Mouse (Mus musculus) embryonic facial prominence, embryonic 10.5 days (tissue): ENCODE data around the gene Pdk2. TPM values are rescaled to one million over a fixed set of nuclear protein-coding genes. Genes with fewer than 3 reads are reported as not detected.
A peak's percentile ranks its signal among the peaks of the same experiment; 100 is the strongest.

Source experiments
- DNase-seq: peaks from one replicate; pipeline ENCODE4 v3.0.0-alpha.2; 2017; ENCODE audit warnings: low spot score
- H3K27ac ChIP-seq: fragments of 300-500 bp; sonication (generic); replicated peaks from 2 replicates; pipeline ENCODE4 v1.5.1; 2016; ENCODE audit warnings: mild to moderate bottlenecking
- H3K27me3 ChIP-seq: fragments of 300-500 bp; sonication (generic); replicated peaks from 2 replicates; pipeline ENCODE4 v1.6.1; 2016; ENCODE audit warnings: low read depth, mild to moderate bottlenecking; ENCODE audit not compliant: poor library complexity, severe bottlenecking
- H3K36me3 ChIP-seq: fragments of 300-500 bp; sonication (generic); replicated peaks from 2 replicates; pipeline ENCODE4 v1.6.1; 2016; ENCODE audit warnings: mild to moderate bottlenecking, moderate library complexity
- H3K4me1 ChIP-seq: fragments of 300-500 bp; sonication (generic); 2 replicates; pipeline ENCODE4 v1.6.1; 2016
- H3K4me3 ChIP-seq: fragments of 300-500 bp; sonication (generic); 2 replicates; pipeline ENCODE4 v1.5.1; 2016; ENCODE audit warnings: mild to moderate bottlenecking, moderate library complexity
- H3K9me3 ChIP-seq: fragments of 300-500 bp; sonication (generic); 2 replicates; pipeline ENCODE4 v1.6.1; 2016; ENCODE audit warnings: mild to moderate bottlenecking
- WGBS: fragments of 180-500 bp; shearing (Covaris S2); methylation state at CpG from one replicate; pipeline ENCODE4 v1.1.7; 2016; 5-methylcytosine and 5-hydroxymethylcytosine counted together
- polyA plus RNA-seq: library from polyadenylated mRNA; unstranded; fragments of >200 nt; fragmentation: Nextera tagmentation; extraction: Ambion mirVana; gene quantifications from 2 replicates; pipeline ENCODE4 v1.2.1, GENCODE M21; 2016

Gene Pdk2
- polyA plus RNA-seq, 1 experiment from 2014 or later: 16.0 TPM

DNA sequence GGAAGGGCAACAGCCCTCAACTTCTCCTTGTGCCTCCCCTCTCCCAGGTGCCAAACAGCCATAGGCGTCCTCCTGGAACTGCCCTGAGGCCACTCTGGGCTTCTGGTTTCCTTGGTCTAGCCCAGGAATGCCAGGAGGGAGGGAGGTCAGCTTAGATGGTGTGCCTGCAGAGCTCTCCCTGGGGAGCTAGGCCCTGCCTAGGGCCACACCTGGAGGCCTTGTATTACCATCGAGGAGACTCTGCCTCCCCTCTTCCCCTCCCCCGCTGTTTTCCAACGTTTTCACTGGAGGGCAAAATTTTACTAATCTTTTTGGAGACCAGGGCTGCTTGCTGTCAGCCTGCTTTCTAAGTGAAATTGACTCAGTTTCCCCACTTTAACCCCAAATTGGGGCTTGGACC lies 35.1 kb downstream of the Pdk2 start:
- Histone ChIP-seq H3K36me3 (peaks cover 51% of the 10 kb centered on the region), H3K27ac (peak overlapping the region; percentile 84)

DNA sequence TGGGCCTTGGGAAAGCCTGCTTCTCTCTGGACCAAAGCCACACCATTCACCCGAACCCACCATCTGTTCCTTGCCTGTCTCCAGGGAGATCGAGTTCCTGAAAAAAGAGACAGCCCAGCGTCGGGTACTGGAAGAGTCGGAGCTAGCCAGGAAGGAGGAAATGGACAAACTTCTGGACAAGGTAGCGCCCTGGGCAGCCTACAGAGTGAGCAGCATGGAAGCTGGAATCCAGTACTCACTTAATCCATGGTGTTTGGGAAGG lies 36.3 kb downstream of the Pdk2 start:
- H3K27ac ChIP-seq: peak overlapping the region; percentile 44; the same call in 1 of the 2 replicates
- DNase-seq: no peak
- H3K4me1 ChIP-seq: peaks cover 74% of the 10 kb centered on the region
- 67% methylated on average over 6 of the region's 6 CpGs for WGBS
- no peaks in the 10 kb centered on the region for H3K27me3 ChIP-seq
- no peak overlapping the region for H3K4me3 ChIP-seq
- H3K9me3 ChIP-seq: no peaks in the 10 kb centered on the region
- H3K36me3 ChIP-seq: peaks cover 62% of the 10 kb centered on the region

More for the DNA sequence above, 35.1 kb downstream of the Pdk2 start:
- 32% methylated on average over 4 of the region's 4 CpGs for WGBS
- H3K4me1 ChIP-seq: peaks cover 71% of the 10 kb centered on the region
- no peaks in the 10 kb centered on the region for H3K9me3 ChIP-seq
- H3K4me3 ChIP-seq: peak overlapping the region; percentile 60
- no peak for DNase-seq
- H3K27me3 ChIP-seq: no peaks in the 10 kb centered on the region

DNA sequence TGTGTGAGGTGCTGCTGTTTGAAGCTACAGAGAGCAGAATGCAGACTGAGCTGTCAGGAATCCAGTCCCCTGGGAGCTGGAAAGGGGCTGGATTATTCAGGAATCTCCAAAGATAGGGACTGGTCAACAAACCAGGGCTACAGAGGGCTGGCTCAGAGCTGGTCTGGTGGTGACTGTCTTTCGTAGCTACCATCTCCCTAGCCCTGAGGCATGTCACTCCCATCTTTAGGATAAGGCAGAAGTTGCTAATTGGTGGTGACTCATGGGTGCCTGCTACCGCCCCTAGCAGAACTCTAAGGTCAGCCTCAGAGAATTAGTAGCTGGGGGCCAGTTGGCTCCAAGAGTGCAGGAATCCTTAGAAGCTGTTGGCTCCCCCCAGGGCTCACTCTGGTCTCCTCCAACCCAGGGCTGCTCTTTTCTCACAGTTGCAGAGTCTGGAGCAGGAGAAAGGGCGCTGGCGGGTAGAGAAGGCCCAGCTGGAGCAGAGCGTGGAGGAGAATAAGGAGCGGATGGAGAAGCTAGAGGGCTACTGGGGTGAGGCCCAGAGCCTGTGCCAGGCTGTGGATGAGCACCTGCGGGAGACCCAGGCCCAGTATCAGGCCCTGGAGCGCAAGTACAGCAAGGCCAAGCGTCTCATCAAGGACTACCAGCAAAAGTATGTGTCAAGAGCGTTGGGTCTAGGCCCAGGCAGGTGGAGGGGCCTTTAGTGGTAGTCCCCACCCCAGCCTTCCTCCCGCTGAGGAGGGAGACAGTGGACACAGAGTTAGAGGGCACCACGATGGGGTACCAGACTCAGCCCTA lies 36.8 kb downstream of the Pdk2 start:
- Histone ChIP-seq H3K9me3 (no peaks in the 10 kb centered on the region), H3K27ac (peak overlapping the region; percentile 44), H3K4me3 (no peak overlapping the region), H3K36me3 (peaks cover 68% of the 10 kb centered on the region), H3K27me3 (no peaks in the 10 kb centered on the region), H3K4me1 (peaks cover 74% of the 10 kb centered on the region)
- no peak for DNase-seq
- 85% methylated on average over 12 of the region's 12 CpGs for WGBS

DNA sequence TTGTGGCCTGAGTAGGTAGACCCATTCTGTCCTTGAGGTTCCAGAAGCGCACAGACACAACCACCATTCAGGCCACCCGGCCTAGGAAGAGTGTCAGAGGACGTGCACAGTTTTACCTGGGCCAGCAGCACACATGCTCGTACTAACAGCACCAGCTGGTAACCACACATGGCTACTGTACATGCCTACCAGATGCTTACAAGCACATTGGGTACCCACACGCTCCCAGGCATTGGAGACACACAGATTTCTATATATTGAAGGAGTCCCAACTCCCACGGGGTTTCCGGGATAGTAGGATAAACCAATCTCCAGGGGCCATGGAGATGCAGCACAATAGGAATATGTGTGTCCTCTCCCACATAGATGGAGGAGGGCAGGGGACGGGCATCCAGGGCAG lies 38.4 kb downstream of the Pdk2 start:
- Histone ChIP-seq H3K27ac (no peak overlapping the region), H3K27me3 (no peaks in the 10 kb centered on the region), H3K4me3 (no peak overlapping the region), H3K4me1 (peaks cover 68% of the 10 kb centered on the region), H3K9me3 (no peaks in the 10 kb centered on the region), H3K36me3 (peaks cover 84% of the 10 kb centered on the region)
- WGBS: 92% methylated on average over 8 of the region's 8 CpGs
- no peak for DNase-seq

DNA sequence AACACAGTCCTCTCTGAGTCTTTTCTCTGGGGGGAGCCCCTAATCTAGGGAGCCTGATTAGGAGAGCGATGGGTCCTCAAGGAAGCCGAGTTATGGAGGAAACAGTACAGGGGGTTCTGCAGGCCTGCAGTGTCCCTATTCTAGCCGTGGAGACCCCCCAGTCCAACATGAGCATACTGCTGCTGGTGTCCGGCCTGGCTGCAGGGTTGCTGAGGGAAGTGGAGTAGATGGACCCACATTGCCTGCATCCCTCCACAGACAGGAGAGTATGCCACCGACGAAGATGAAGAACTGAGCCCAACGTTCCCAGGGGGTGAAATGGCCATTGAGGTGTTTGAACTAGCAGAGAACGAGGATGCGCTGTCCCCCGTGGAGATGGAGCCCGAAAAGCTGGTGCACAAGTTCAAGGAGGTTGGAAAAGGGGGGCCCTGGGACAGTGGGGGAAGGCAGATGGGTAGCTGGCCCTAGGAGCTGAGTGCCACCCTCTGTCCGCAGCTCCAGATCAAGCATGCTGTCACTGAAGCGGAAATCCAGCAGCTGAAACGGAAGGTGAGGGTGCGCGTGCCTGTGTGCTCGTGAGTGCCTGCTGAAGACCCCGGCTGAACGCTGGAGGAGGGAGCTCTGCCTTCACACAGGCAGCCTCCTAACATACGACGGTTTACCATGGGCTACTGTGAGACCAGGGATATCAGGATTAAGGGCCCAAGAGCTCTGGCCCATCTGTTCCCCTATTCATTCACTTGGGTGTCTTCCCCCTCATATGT lies 39.4 kb downstream of the Pdk2 start:
- H3K4me1 ChIP-seq: peaks cover 58% of the 10 kb centered on the region
- 88% methylated on average over 21 of the region's 21 CpGs for WGBS
- no peak overlapping the region for H3K27ac ChIP-seq

DNA sequence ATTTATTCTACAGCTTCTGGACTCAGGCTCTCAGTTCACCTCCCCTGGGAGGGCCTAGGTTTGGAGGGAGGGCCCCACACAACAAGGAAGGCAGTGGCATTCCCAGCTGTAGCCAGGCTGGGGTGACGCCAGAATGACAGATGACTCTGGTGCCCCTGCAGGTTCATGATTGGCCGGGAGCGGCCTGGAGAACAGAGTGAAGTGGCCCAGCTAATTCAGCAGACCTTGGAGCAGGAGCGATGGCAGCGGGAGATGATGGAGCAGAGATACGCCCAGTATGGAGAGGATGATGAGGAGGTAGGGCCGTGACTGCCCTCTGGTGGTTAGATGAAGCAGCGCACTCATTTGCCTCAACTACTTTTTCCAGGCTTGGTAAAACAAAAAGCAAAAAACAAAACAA lies 40.1 kb downstream of the Pdk2 start:
- no peaks in the 10 kb centered on the region for H3K9me3 ChIP-seq
- H3K4me3 ChIP-seq: peak overlapping the region; percentile 29; the same call in 1 of the 2 replicates
- H3K36me3 ChIP-seq: peaks cover 100% of the 10 kb centered on the region
- peak; percentile 78 for DNase-seq
- no peaks in the 10 kb centered on the region for H3K27me3 ChIP-seq
- H3K27ac ChIP-seq: peak overlapping the region; percentile 72
- H3K4me1 ChIP-seq: peaks cover 58% of the 10 kb centered on the region
- 2% methylated on average over 8 of the region's 8 CpGs for WGBS

More for the DNA sequence above, 39.4 kb downstream of the Pdk2 start:
- peaks cover 93% of the 10 kb centered on the region for H3K36me3 ChIP-seq
- no peak for DNase-seq
- H3K4me3 ChIP-seq: no peak overlapping the region
- H3K9me3 ChIP-seq: no peaks in the 10 kb centered on the region
- H3K27me3 ChIP-seq: no peaks in the 10 kb centered on the region

DNA sequence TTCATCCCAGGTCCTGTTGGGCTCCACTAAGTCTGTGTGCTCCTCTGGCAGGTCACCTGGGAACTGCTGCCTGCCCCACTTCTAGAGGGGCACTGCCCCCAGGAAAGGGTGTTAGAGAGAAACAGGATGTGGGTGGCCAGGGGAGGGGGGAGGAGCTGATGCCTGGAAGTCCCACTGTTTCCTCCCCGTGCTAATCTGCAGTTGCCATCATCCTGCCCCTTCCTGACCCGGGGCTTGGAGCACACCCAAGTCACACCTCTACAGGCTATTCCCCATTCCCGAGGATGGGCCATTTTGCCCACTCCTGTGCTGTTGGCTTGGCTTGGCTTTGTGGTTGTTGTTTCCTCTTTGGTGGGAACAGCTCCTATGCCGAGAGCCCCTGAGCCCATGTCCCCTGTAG lies 40.6 kb downstream of the Pdk2 start:
- peaks cover 100% of the 10 kb centered on the region for H3K36me3 ChIP-seq
- WGBS: 46% methylated on average over 4 of the region's 4 CpGs

DNA sequence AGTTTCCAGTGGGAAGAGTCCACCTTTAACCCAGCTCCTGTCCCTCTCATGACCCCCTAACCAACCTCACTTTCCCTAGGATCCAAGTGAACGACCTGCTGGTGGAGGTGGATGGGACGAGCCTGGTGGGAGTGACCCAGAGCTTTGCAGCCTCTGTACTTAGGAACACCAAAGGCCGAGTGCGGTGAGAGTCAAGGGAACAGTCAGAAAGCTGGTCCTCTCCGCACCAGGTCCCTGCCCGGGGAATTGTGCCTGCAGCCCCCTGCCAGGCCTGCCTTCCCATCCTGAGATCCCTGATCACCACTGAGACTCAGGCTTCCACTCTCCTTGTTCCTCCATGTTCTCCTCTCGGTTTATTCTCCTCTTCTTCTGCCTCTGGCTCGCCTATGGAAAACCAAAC lies 41.0 kb downstream of the Pdk2 start:
- WGBS: 73% methylated on average over 8 of the region's 8 CpGs
- no peak for DNase-seq
- H3K4me1 ChIP-seq: peaks cover 59% of the 10 kb centered on the region
- H3K27me3 ChIP-seq: no peaks in the 10 kb centered on the region
- H3K36me3 ChIP-seq: peaks cover 99% of the 10 kb centered on the region
- H3K27ac ChIP-seq: peak overlapping the region; percentile 72
- H3K9me3 ChIP-seq: no peaks in the 10 kb centered on the region
- peak overlapping the region; percentile 29; the same call in 1 of the 2 replicates for H3K4me3 ChIP-seq

More for the DNA sequence above, 40.6 kb downstream of the Pdk2 start:
- DNase-seq: no peak
- Histone ChIP-seq H3K27ac (peak overlapping the region; percentile 72), H3K27me3 (no peaks in the 10 kb centered on the region), H3K4me3 (peak overlapping the region; percentile 29; the same call in 1 of the 2 replicates), H3K9me3 (no peaks in the 10 kb centered on the region), H3K4me1 (peaks cover 58% of the 10 kb centered on the region)

DNA sequence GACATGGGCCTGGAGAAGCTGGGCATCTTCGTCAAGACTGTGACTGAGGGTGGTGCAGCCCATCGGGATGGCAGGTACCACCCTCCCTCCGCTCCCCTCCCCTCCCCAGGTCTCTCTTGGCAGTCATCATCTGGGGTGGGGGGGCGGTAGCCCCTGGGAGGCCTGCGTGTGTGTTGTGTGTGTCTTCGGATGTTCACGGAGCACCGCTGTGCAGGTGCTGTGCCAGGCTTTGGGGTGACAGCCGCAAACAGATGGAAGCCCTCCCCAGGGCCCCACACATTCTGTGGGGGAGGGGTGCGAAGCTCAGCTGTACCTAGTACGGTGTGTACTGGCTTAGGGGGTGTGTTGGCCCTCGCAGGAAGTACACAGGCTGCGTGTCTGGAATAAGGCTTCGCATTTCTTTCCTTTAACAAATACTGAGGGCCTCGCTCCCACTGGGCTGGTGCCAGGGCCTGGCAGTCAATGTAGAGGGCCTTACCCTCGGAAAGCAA lies 43.1 kb downstream of the Pdk2 start:
- Histone ChIP-seq H3K4me3 (peak overlapping the region; percentile 14; the same call in 1 of the 2 replicates), H3K27ac (peak overlapping the region; percentile 55)

DNA sequence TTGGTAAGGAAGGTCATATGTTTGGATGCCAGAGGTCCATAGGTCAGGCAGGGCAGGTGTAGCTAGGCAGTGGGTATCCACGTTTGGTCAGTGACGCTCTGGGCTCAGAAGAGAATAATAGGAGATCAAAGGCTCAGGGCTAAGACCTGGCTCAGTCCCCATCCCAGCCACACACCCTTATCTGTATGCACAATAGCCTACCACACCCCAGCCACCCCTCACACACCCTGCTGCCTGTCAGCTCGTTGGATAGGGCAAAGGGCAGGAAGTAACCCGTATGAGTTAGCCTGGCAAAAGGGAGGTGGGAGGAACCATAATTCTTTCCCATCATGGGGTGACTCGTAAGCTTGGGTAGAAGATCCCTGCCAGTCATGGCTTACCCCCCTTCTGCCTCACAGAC lies 43.6 kb downstream of the Pdk2 start:
- Histone ChIP-seq H3K27ac (no peak overlapping the region), H3K4me3 (peak overlapping the region; percentile 14; the same call in 1 of the 2 replicates), H3K4me1 (peaks cover 72% of the 10 kb centered on the region), H3K9me3 (no peaks in the 10 kb centered on the region), H3K27me3 (no peaks in the 10 kb centered on the region), H3K36me3 (peaks cover 88% of the 10 kb centered on the region)
- no peak for DNase-seq
- 85% methylated on average over 5 of the region's 5 CpGs for WGBS

More for the DNA sequence above, 43.1 kb downstream of the Pdk2 start:
- Histone ChIP-seq H3K9me3 (no peaks in the 10 kb centered on the region), H3K27me3 (no peaks in the 10 kb centered on the region), H3K36me3 (peaks cover 93% of the 10 kb centered on the region), H3K4me1 (peaks cover 67% of the 10 kb centered on the region)
- no peak for DNase-seq
- WGBS: 91% methylated on average over 16 of the region's 16 CpGs

DNA sequence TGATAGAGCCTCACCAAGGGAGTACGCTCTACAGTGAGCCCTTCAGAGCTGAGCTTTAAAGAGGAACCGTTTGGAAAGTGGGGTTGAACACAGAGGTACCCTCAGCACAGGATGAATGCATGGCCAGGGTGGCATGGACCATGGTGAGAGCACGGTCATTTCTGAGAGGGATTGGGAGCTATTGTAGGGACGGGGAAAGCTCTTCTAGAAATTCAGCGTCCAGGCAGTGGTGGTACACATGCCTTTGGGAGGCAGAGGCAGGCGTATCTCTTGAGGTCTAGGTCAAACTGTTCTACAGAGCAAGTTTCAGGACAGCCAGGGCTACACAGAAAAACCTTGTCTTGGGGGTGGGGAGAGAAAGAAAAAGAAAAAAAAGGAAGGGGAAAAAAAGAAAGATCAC lies 44.2 kb downstream of the Pdk2 start:
- Histone ChIP-seq H3K27ac (no peak overlapping the region; the same call in 1 of the 2 replicates), H3K9me3 (no peaks in the 10 kb centered on the region), H3K27me3 (no peaks in the 10 kb centered on the region), H3K4me3 (no peak overlapping the region), H3K4me1 (peaks cover 78% of the 10 kb centered on the region), H3K36me3 (peaks cover 82% of the 10 kb centered on the region)
- no peak for DNase-seq
- 92% methylated on average over 6 of the region's 6 CpGs for WGBS

DNA sequence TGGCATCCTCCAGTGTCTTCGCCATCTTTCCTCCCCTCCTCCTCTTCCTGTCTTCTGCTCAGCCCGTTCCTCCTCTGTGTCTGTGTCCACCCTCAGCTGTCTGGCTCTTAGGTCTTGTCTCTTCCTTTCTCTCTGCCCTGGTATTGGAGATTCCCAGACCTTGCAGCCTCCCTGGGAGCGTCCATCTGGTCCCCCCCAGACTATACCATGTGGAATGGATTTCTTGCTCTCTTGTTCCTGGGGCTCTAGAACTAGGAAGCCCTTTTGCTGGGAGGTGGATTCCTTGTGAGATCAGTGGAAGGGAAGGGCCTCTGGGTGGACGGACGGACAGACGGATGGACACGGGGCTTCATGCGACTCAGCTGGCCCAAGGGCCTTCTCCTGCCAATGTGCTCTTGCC lies 45.1 kb downstream of the Pdk2 start:
- Histone ChIP-seq H3K4me3 (peak overlapping the region; percentile 12; the same call in 1 of the 2 replicates), H3K4me1 (peaks cover 79% of the 10 kb centered on the region), H3K9me3 (no peaks in the 10 kb centered on the region), H3K36me3 (peaks cover 73% of the 10 kb centered on the region), H3K27me3 (no peaks in the 10 kb centered on the region), H3K27ac (peak overlapping the region; percentile 16; the same call in 1 of the 2 replicates)
- WGBS: 86% methylated on average over 8 of the region's 8 CpGs
- no peak for DNase-seq
